Mouse (Mus musculus) CH12.LX (cell line): Measurements from ENCODE around the gene 2410015M20Rik. TPM values are rescaled to one million over a fixed set of nuclear protein-coding genes. Genes with fewer than 3 reads are reported as not detected.

Experiments used
- DNase-seq: peaks from one replicate; pipeline ENCODE4 v3.0.0-alpha.2; 2013; ENCODE audit errors: extremely low read depth
- H3K27ac ChIP-seq: 2 replicates; pipeline ENCODE4 v1.5.1; 2012; ENCODE audit warnings: low read depth, mild to moderate bottlenecking, control low read depth, moderate library complexity; ENCODE audit not compliant: insufficient read depth
- H3K27me3 ChIP-seq: replicated peaks from 2 replicates; pipeline ENCODE3; 2012; ENCODE audit warnings: inconsistent platforms
- H3K36me3 ChIP-seq, 2 experiments: replicated peaks in 1 of 2; 2 replicates each; pipeline versions ENCODE3 to v1.6.1; 2012; ENCODE audit warnings: inconsistent platforms in 1 of 2, low read length in 1 of 2, mild to moderate bottlenecking in 1 of 2, mixed read lengths in 1 of 2, moderate library complexity in 1 of 2; ENCODE audit not compliant: control insufficient read depth in 1 of 2, insufficient read depth in 1 of 2
- H3K4me1 ChIP-seq, 2 experiments: 2 replicates each; pipeline ENCODE4 v1.6.1; 2012; ENCODE audit warnings: inconsistent platforms in 1 of 2, moderate library complexity in 1 of 2; ENCODE audit not compliant: insufficient read depth in 2 of 2, control insufficient read depth in 1 of 2
- H3K4me2 ChIP-seq: 2 replicates; pipeline ENCODE4 v1.6.1; 2012; ENCODE audit warnings: low read depth, mild to moderate bottlenecking, control low read depth; ENCODE audit not compliant: poor library complexity, insufficient read depth, severe bottlenecking
- H3K4me3 ChIP-seq, 3 experiments: fragments of 150-350 bp in 1 of 3; sonication (generic) in 1 of 3; replicated peaks in 1 of 3; 2 replicates each; pipeline versions ENCODE3 to v1.5.1; 2011 to 2012; ENCODE audit warnings: low read depth in 2 of 3, low read length in 2 of 3, mild to moderate bottlenecking in 2 of 3, moderate library complexity in 2 of 3, control low read depth in 1 of 3, improper control_type of control experiment in 1 of 3, inconsistent platforms in 1 of 3, mixed read lengths in 1 of 3; ENCODE audit not compliant: poor library complexity in 1 of 3
- H3K79me2 ChIP-seq: replicated peaks from 2 replicates; pipeline ENCODE4 v1.6.1; 2012; ENCODE audit warnings: mild to moderate bottlenecking, moderate library complexity; ENCODE audit not compliant: control insufficient read depth, poor library complexity, insufficient read depth, severe bottlenecking; ENCODE audit errors: extremely low read depth
- H3K9ac ChIP-seq: 2 replicates; pipeline ENCODE4 v1.6.1; 2012; ENCODE audit warnings: low read depth, mild to moderate bottlenecking, control low read depth, moderate library complexity; ENCODE audit not compliant: insufficient read depth
- H3K9me3 ChIP-seq: replicated peaks from 2 replicates; pipeline ENCODE3; 2012; ENCODE audit warnings: low read length, inconsistent platforms, mixed read lengths
- BHLHE40 ChIP-seq: IDR thresholded peaks from 2 replicates; pipeline ENCODE4 v1.6.1; 2011; ENCODE audit warnings: mild to moderate bottlenecking, low read depth, low read length, improper control_type of control experiment
- CHD1 ChIP-seq: IDR thresholded peaks from 2 replicates; pipeline ENCODE4 v1.6.1; 2012; ENCODE audit warnings: low read depth, low read length, improper control_type of control experiment, inconsistent platforms
- CHD2 ChIP-seq: IDR thresholded peaks from 2 replicates; pipeline ENCODE4 v1.6.1; 2011; ENCODE audit warnings: low read length, improper control_type of control experiment
- CTCF ChIP-seq, 2 experiments: IDR thresholded peaks in 1 of 2; conservative IDR thresholded peaks in 1 of 2; 2 replicates each; pipeline ENCODE4 v1.5.1; 2011 to 2012; ENCODE audit warnings: low read depth in 2 of 2, low read length in 2 of 2, improper control_type of control experiment in 1 of 2, inconsistent platforms in 1 of 2, mild to moderate bottlenecking in 1 of 2, moderate library complexity in 1 of 2
- GABPA ChIP-seq: IDR thresholded peaks from 2 replicates; pipeline ENCODE4 v1.6.1; 2012; ENCODE audit warnings: low read depth, low read length, improper control_type of control experiment, inconsistent platforms; ENCODE audit not compliant: insufficient replicate concordance
- JUN ChIP-seq: IDR thresholded peaks from 2 replicates; pipeline ENCODE4 v1.6.1; 2011; ENCODE audit warnings: low read depth, mild to moderate bottlenecking, low read length, improper control_type of control experiment, moderate library complexity; ENCODE audit not compliant: insufficient read depth
- MAZ ChIP-seq: IDR thresholded peaks from 2 replicates; pipeline ENCODE4 v1.6.1; 2012; ENCODE audit warnings: low read depth, mild to moderate bottlenecking, inconsistent platforms, low read length, improper control_type of control experiment, moderate library complexity
- MEF2A ChIP-seq: IDR thresholded peaks from 2 replicates; pipeline ENCODE4 v1.6.1; 2014; ENCODE audit warnings: low read depth, mild to moderate bottlenecking, inconsistent platforms, low read length, improper control_type of control experiment, borderline replicate concordance
- MXI1 ChIP-seq: IDR thresholded peaks from 2 replicates; pipeline ENCODE4 v1.6.1; 2011; ENCODE audit warnings: mild to moderate bottlenecking, low read depth, low read length, improper control_type of control experiment
- MYC ChIP-seq: IDR thresholded peaks from 2 replicates; pipeline ENCODE4 v1.6.1; 2011; ENCODE audit warnings: low read depth, mild to moderate bottlenecking, improper control_type of control experiment, low read length
- POLR2AphosphoS2 ChIP-seq: IDR thresholded peaks from 2 replicates; pipeline ENCODE4 v1.6.1; 2011; ENCODE audit warnings: low read depth, low read length, improper control_type of control experiment
- RAD21 ChIP-seq: IDR thresholded peaks from 2 replicates; pipeline ENCODE4 v1.6.1; 2011; ENCODE audit warnings: low read depth, mild to moderate bottlenecking, low read length, improper control_type of control experiment, moderate library complexity
- RCOR1 ChIP-seq: conservative IDR thresholded peaks from 2 replicates; pipeline ENCODE4 v1.6.1; 2012; ENCODE audit warnings: low read depth, mild to moderate bottlenecking, inconsistent platforms, low read length, improper control_type of control experiment
- SIN3A ChIP-seq: IDR thresholded peaks from 2 replicates; pipeline ENCODE4 v1.6.1; 2012; ENCODE audit warnings: low read length, improper control_type of control experiment, inconsistent platforms
- SMC3 ChIP-seq: IDR thresholded peaks from 2 replicates; pipeline ENCODE4 v1.6.1; 2011; ENCODE audit warnings: low read depth, low read length, improper control_type of control experiment
- TCF12 ChIP-seq: IDR thresholded peaks from 2 replicates; pipeline ENCODE4 v1.6.1; 2014; ENCODE audit warnings: low read depth, mild to moderate bottlenecking, inconsistent platforms, low read length, improper control_type of control experiment
- USF2 ChIP-seq: conservative IDR thresholded peaks from 2 replicates; pipeline ENCODE4 v1.6.1; 2011; ENCODE audit warnings: low read depth, low read length, improper control_type of control experiment
- ZC3H11A ChIP-seq: IDR thresholded peaks from 2 replicates; pipeline ENCODE4 v1.6.1; 2012; ENCODE audit warnings: low read depth, mild to moderate bottlenecking, inconsistent platforms, low read length, improper control_type of control experiment
- ZKSCAN1 ChIP-seq: IDR thresholded peaks from 2 replicates; pipeline ENCODE4 v1.6.1; 2012; ENCODE audit warnings: low read depth, inconsistent platforms, low read length, improper control_type of control experiment, borderline replicate concordance
- ZMIZ1 ChIP-seq: IDR thresholded peaks from 2 replicates; pipeline ENCODE4 v1.6.1; 2012; ENCODE audit warnings: low read depth, mild to moderate bottlenecking, inconsistent platforms, low read length, improper control_type of control experiment
- ZNF384 ChIP-seq: IDR thresholded peaks from 2 replicates; pipeline ENCODE4 v1.6.1; 2012; ENCODE audit warnings: low read depth, low read length, improper control_type of control experiment, inconsistent platforms
- dilution Hi-C: fragments of 300-500 bp; cut with MboI; formaldehyde crosslinking; loops from 2 replicates; pipeline ENCODE4 v1.14.3; 2020; ENCODE audit warnings: low sequenced_read_pairs; ENCODE audit not compliant: extremely low pct_unique_long_range_greater_than_20kb, extremely low pct_ligation_motif_present
- in situ Hi-C: fragments of 300-500 bp; cut with MboI; formaldehyde crosslinking; loops from 3 replicates; pipeline ENCODE4 v1.14.3; 2019; ENCODE audit warnings: low sequenced_read_pairs, low pct_ligation_motif_present, low pct_unique_long_range_greater_than_20kb, mixed read lengths
- polyA plus RNA-seq: library from polyadenylated mRNA; unstranded; fragments of >175 nt; gene quantifications from 2 replicates; pipeline ENCODE4 v1.2.1, GENCODE M21; 2012; ENCODE audit warnings: low read depth; ENCODE audit not compliant: insufficient read length
- total RNA-seq, 2 experiments: library from RNA; depleted of rRNA; stranded (reverse); fragments of 300-350 nt in 1 of 2; fragments of >200 nt in 1 of 2; gene quantifications; 2 replicates each; pipeline ENCODE4 v1.2.3; 2012 to 2014

2410015M20Rik gene
- total and polyA plus RNA-seq, 3 experiments = 154 to 272 (median 202) TPM

DNA sequence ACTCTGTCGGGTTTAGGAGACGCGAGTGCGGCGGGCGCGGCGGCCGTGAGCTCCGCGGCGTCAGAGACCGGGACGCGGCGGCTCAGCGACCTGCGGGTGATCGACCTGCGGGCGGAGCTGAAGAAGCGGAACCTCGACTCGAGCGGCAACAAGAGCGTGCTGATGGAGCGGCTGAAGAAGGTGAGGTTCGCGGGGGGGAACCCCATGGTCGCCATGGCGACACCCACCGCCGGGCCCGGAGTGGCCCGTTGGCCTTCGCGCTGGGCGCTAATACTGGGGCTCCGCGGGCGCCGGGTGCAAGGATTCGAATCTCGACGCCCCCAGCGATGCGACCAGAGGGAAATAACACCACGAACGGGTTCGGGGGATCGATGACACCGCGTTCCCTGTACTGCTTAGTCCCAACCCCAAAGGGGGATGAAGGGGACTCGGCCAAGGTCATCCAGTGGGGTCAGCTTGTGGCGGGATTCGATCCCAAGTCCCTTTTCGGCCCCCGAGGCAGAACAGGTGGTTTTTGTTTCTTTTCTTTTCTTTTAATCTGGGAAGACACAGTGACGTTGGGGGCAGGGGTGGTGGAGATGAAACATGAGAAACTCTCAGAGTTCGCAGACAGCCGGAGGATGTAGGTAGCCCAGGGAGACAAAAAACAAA is 24.3 kb downstream of the 2410015M20Rik start:
- H3K79me2 ChIP-seq = peaks cover 92% of the 10 kb centered on the region
- peak overlapping the region; percentile 94 to 98 (median 97) for H3K4me3 ChIP-seq
- peak overlapping the region; percentile 79; the same call in 1 of the 2 replicates for H3K4me2 ChIP-seq
- H3K36me3 ChIP-seq = peaks cover 54 to 69% of the 10 kb centered on the region in 2 experiments
- TF ChIP-seq CHD1 (0 out of 2 replicates have a peak, but pooled peaks have one; percentile 46), CTCF (conservative IDR thresholded peaks at IDR 0.05 in 1 of 2, IDR thresholded peaks at IDR 0.05 in 1 of 2; ENCODE audit: low read depth in 2 of 2, low read length in 2 of 2) (no peak), ZKSCAN1 (no peak), TCF12 (no peak; the same call in 1 of the 2 replicates), RAD21 (no peak), MEF2A (peak; percentile 2; the same call in 1 of the 2 replicates), MYC (no peak), MXI1 (peak; percentile 85), POLR2AphosphoS2 (no peak), JUN (no peak), SMC3 (no peak), USF2 (no peak), ZMIZ1 (no peak), ZNF384 (no peak), CHD2 (no peak), MAZ (no peak), GABPA (no peak), BHLHE40 (no peak), RCOR1 (no peak), ZC3H11A (no peak), SIN3A (peak; percentile 86)
- dilution Hi-C loops (no loop called here), in situ Hi-C loops (no loop called here)
- peak overlapping the region; percentile 93 for H3K27ac ChIP-seq
- no peaks in the 10 kb centered on the region for H3K27me3 ChIP-seq
- DNase-seq = peak; percentile 33
- peak overlapping the region; percentile 97 for H3K9ac ChIP-seq
- peaks cover 22 to 60% of the 10 kb centered on the region in 2 experiments for H3K4me1 ChIP-seq
- no peaks in the 10 kb centered on the region for H3K9me3 ChIP-seq
